Mouse (Mus musculus): Measurements from ENCODE around the gene Soat1.

DNA sequence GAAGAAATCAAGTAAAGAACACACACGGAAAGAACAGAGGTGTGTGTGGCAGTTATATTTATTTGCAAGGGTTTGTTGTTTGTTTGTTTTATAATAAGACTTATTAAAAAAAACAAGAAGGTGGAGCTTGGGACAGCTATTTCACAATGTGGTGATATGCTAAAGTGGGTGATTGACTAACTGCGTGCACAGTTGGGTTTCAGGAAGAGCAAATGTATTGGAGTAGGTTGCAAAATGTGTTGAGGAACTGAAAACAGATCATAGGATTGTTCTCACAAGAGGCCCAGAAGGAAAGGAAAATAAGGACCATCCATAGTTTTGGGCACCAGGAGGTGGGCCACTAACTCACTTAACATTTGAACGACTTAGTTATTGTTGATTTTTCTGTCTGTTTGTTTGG, 3.1 kb downstream of the Soat1 start:
- TF ChIP-seq CTCF (conservative IDR thresholded peaks at IDR 0.05; ENCODE audit: low read length), result no peak
- TF ChIP-seq NANOG (IDR thresholded peaks at IDR 0.05; ENCODE audit: borderline replicate concordance, low read length), result no peak

Data from E14TG2a.4 (cell line).